ENCODE assay signal across 10 mouse cellular contexts in genomic region chr12:70266494-70266931, GRCm38 (mm10). TPM values are rescaled to one million over a fixed set of nuclear protein-coding genes. Genes with fewer than 3 reads are reported as not detected.
DNase-seq lines count a peak whose midpoint lies in the region; ATAC-seq lines count a peak whose summit lies in the region.
"Had no signal": no experiment of that assay in that cellular context is flagged by ENCODE, and none has a peak within 500 bp of the region (broad histone marks: within the 10 kb centered on the region; RNA-seq: fewer than 3 reads in every experiment).

No protein-coding gene starts in this region.

- peak; percentile 90 for DNase-seq in 416B (ENCODE audit: low read depth)
- peak; percentile 44 to 54 for DNase-seq in B cell, adult 2 months
- DNase-seq in Muller cell, postnatal 12 days (ENCODE audit: inconsistent ontology term), result no peak
- no peak for DNase-seq in testis, postnatal 14 days (ENCODE audit: low spot score)
- DNase-seq in lung, postnatal 4 days, result no peak
- DNase-seq: cerebellum, adult 9-11 months had no signal

- peak; percentile 54 for ATAC-seq in granulocyte monocyte progenitor cell, adult 5-6 weeks (replicated peaks; ENCODE audit: poor library complexity, severe bottlenecking)
- ATAC-seq in hematopoietic stem cell, adult 5-6 weeks (replicated peaks in 1 of 2; ENCODE audit: insufficient read depth in 1 of 2, low FRiP score in 2 of 2, low TSS enrichment in 1 of 2, low read depth in 1 of 2, poor library complexity in 2 of 2, severe bottlenecking in 2 of 2), result peak; percentile 48 to 63
- ATAC-seq: lung, postnatal 0 days; midbrain, embryonic 16.5 days had no signal

RNA-seq across cellular contexts. Expression of gene Pygl, which starts 35.2 kb away (rescaled TPM):
- total RNA-seq in granulocyte monocyte progenitor cell, adult 5-6 weeks (2014; fragmentation: Nextera tagmentation), result 54.6 and 74.4 TPM in 2 replicates
- total RNA-seq in granulocyte monocyte progenitor cell, adult 5-6 weeks (2017), result 119 and 127 TPM in 2 replicates
- total RNA-seq in hematopoietic stem cell, adult 5-6 weeks (2017), result 77.9 and 124 TPM in 2 replicates

Comparison
In these comparisons a context has a peak if more than half of its experiments do, and no peak if none do; other contexts are left out.
1. DNase-seq: peak in 416B (single experiment) and B cell, adult 2 months (2 of 2); none in Muller cell, postnatal 12 days (single experiment), testis, postnatal 14 days (single experiment) and lung, postnatal 4 days (0 of 2).